Mouse (Mus musculus): ENCODE measurements around the gene Tex14. TPM values are rescaled to one million over a fixed set of nuclear protein-coding genes. Genes with fewer than 3 reads are reported as not detected.
"Not testable (repeated sequence)": the region's sequence is repeated elsewhere in the genome, so short reads cannot be mapped to it uniquely, and the experiment has no call there.

The Tex14 gene
- 1 to 10 TPM in 1 of 2 experiments, under 1 TPM in 1; 0.45 to 1.4 TPM for total RNA-seq (2021)
- long read RNA-seq, experiment 1, partial matches to known transcripts = 0 of 2 reads
- long read RNA-seq, experiment 1, other reads (novel, unspliced or antisense) = 2 of 2 reads
- long read RNA-seq, experiment 2, partial matches to known transcripts = 0 of 1 reads
- long read RNA-seq, experiment 2, other reads (novel, unspliced or antisense) = 1 of 1 reads

DNA sequence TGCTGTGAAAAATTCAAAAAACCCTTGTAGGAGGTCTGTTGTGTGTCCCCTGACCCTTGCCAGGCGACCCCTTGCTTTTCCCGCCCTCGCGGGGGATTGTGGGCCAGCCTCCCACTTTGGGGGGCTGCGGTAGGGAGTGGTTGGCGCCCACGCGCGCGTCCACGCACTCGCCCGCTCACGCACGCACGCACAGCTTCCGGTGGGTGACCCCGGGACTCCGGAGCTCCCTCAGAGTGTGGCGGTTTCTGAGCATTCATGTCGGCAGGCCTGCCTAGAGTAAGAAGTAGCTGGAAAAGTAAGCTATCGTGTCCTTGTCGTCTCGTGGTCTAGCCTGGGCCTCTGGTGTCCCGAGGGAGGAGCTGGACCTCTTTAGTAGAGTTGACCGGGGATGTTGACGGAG is at the start of gene Tex14, which contains the start of gene Rad51c:
Gene Tex14 (plus strand): TSS at position 190 of the 400 bp plus-strand sequence.
Gene Rad51c (minus strand): TSS at position 79 of the 400 bp plus-strand sequence.
- peak; percentile 11 for DNase-seq

DNA sequence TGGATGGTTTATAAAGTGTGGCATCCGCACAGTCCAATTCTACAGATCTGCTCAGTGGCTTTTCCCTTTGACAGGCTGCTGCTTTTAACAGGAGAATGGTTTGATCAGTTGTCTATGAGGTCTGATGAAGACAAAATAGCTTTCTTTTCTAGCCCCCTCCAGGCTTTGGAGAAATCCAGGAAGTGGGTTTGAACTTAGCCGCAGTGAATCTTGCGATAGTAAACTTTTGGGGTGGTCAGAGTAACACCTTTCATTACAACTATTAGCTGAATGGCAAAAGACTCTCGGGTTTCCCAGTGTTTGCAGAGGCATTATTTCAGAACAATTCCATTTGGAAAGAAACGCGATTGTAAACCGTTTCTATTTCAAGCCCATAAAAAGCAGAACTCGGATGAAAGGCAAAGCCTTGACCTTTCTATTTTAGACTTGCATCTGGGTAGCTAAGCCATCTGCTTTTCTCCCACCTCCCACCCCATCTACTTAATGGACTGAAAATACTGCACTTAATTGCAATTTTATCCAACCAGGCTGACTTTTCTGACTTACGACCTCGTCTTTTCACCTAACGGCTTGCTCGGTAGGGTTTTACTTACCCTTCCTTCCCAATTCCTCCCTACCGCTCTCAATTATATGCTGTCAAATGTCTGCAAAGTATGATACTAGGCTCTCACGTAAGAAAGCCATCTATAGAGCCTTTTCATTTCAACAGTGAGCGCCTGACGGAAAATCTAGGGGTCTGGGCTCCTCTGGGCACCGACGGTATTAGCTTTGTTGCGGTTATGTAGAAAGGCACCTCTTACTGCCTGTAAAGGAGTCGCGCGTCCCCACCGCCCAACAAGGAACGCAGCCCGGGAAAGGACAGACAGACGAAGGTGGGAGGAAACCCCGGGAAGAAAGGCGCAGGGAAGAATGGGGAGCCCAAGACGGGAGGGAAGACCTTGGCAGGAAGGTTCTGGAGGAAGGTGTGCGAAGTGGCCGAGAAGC is 47.3 kb upstream of the Tex14 start:
- no peak for DNase-seq

- DNase-seq = peak; percentile 56
These were observed 46.3 kb upstream of the Tex14 start, which contains the start of gene Ppm1e for GRCm38 (mm10) chr11:87358331-87359261. TSS of gene Ppm1e (minus strand) at chr11:87359023.

DNA sequence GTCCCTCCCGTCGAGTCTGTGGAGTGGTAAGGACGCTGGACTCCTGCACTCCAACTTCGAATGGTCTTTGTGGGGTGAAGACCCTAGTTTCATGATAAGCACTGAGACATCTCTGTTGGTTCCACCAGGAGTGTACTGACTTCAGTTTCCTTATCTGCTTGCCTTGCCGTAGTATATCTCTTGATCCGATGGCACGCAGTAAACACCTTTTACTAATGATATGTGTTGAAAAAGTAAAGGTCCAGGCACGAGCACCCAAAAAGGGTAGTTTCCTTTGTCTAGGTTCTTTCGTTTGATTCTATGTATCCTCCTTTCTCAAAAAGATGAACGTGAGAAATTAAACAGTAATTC is 45.6 kb upstream of the Tex14 start:
- DNase-seq = no peak

- DNase-seq = no peak
These were observed 39.7 kb upstream of the Tex14 start for GRCm38 (mm10) chr11:87365120-87365519.

- no peak for DNase-seq
These were observed 37.8 kb upstream of the Tex14 start for GRCm38 (mm10) chr11:87367061-87367460.

DNA sequence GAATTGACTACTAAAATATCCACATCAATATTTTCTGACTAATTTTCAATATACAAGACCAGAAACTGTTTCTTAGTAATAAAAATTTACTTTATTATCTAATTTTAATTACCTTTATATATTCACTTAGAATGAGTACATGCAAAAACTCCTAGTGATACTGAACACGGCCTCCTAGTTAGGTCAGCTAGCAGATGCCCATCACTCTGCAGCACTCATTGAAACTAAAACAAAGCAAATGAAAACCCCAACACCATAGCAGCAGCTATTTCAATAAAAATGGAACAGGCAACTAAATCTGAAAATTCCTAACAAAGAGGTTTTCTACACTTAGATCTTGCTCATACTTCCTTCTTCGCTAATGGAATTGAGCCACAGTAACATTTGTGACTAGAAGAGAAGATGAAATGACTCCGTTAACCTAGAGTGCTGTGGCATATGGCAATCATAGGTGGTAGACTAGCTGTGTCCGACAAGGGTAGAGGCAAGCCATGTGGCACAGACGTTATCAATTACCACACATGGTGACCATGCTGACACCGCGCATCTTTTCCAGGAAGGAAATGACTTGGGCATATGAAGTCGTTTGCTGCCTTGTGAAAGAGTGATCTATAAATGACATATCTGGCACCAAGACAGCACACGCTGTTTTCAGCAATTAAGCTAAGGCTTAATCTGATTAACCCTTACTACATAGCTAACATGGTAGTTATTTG is 36.8 kb upstream of the Tex14 start:
- no peak for DNase-seq

DNA sequence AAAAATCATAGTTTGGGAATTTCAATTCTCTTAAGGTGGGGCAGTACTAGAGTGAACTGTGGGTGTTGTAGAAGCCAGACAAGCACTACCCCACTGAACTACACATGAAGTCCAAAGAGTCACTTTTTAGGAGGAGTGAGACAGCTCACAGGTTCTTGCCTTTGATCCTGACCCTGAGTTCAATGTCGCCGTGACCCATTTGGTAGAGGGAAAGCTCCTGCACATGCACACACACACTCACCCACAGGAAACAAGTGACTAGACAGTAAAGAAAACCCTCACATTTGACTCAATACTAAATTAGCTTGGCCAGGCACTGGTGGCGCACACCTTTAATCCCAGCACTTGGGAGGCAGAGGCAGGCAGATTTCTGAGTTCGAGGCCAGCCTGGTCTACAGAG is 20.3 kb upstream of the Tex14 start:
- no peak for DNase-seq

DNA sequence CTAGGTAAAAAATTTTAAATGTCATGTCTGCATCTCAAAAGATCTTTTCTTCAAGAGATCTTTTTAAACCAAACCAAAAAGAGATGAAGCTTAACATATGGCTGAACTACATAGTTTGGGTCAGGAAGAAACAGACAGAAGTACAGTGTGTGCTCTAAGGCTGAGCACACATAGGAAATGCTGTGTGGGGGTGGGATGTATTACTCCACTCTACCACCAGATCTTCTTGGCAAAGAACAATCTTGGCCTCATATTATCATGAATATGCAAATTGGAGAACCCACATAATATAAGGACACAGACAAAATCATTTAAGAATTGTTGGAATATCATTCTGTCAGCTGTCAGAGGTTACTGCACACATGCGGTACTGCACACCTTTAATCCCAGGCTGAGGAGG is 19.2 kb upstream of the Tex14 start:
- no peak for DNase-seq

DNA sequence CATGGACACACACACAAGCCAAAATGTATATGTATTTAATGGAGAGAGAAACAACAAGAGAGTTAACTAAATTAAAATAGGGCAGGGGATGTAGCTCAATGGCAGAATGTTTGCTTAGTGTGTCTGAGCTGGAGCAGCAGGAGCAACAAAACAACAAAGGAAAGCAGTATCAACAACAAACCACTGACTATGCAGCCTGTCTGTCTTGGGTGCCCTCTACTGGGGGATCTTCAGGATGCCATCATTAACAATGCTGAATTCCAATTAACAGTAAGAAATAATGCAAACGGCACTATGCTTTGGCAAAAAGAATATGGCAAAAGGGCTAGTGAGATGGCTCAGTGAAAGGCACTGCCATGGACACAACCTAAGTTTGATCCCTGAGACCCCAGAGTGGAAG is 11.0 kb upstream of the Tex14 start:
- no peak for DNase-seq

- DNase-seq = no peak
These were observed 6.5 kb upstream of the Tex14 start for GRCm38 (mm10) chr11:87398402-87398801.

- DNase-seq = peak; percentile 95
These were observed 583 bp upstream of the Tex14 start for GRCm38 (mm10) chr11:87404111-87404853.

GRCm38 (mm10) chr11:87413412-87413811 is 8.5 kb downstream of the Tex14 start:
- not testable (repeated sequence) for DNase-seq

GRCm38 (mm10) chr11:87416120-87416519 is 11.3 kb downstream of the Tex14 start:
- no peak for DNase-seq

- no peak for DNase-seq
These were observed 16.0 kb downstream of the Tex14 start for GRCm38 (mm10) chr11:87420861-87421260.

DNA sequence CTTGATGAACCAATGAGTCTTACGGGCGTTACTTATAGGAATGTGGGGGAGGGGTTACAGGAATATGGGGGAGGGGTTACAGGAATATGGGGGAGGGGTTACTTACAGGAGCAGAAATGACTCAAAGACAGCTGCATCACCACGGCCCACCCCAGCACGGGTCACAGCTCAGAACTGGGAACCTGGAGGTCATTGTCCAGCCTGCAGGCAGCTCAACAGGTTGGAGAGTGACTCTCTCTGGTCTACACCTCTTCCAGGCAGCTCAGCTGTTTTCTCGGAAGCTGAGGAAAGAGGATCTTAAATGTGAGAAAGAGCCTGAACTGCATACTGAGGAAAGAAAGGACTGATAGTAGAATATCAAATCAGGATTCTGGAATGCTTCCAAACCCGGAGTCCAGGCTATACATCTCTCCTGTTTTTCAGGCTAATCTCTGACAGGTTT is 16.9 kb downstream of the Tex14 start:
- no peak for DNase-seq

GRCm38 (mm10) chr11:87422511-87423340 is 17.9 kb downstream of the Tex14 start:
- peak; percentile 67 for DNase-seq

- DNase-seq = no peak
These were observed 18.9 kb downstream of the Tex14 start for GRCm38 (mm10) chr11:87423551-87424325.

GRCm38 (mm10) chr11:87426121-87426449 is 21.2 kb downstream of the Tex14 start:
- no peak for DNase-seq

Data from gastrocnemius, postnatal 10 days (tissue).